Mouse (Mus musculus): ENCODE data around the gene Fam57b.

The Fam57b gene

DNA sequence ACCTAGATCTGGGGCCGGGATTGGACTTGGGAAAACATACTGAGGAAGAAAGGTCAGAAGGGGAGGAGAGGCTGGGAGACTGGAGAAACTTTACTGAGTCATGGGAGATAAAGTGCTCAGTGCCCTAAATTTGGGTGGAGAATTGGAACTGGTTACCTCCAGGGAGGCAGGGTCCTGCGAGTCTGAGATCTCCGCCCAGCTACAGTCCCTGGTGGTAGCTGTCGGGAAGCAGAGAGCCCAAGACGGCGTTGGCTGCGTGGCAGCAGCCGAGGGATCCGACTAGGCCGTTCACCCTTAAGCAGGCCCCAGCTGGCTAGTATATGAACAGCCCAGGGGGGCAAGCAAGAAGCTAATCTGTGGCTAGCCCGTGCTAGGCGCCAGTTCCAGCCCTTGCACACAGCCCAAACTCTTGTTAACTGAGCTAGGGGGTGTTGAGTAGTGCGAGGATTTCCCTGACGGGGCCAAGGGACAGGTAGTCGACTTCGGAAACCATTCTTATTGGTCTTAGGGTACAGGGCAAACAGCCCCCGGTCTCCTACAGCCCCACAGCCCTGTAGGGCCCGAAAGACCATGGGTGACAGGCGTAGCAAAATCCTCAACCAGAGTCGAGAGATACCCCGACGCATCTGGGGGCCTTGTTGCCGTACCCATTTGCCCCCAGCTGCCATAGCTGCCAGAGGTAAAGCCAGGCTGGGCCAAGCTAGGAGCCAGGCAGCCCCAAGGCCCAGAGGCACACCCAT lies 72.5 kb downstream of the Fam57b start:
- no peak for DNase-seq (ENCODE audit: low read depth, low spot score)

DNA sequence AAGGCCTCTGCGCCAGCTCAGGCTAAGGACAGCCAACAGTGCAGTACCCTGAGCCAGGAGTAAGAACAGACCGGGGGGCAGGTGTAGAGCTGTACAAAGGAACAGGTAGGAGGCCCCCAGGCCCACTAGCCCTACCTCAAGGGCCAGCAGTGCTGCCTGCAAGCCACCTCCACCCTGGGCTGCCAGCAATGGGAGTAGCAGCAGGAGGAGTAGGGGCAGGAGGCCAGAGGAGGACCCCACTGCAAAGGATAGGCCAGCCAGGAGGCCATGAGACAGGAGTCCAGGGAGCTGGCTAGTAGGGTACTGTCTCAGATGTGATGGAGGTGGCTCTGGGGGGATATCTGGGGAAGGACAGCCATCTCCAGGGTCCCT lies 73.0 kb downstream of the Fam57b start:
- DNase-seq (ENCODE audit: low read depth, low spot score): no peak

DNA sequence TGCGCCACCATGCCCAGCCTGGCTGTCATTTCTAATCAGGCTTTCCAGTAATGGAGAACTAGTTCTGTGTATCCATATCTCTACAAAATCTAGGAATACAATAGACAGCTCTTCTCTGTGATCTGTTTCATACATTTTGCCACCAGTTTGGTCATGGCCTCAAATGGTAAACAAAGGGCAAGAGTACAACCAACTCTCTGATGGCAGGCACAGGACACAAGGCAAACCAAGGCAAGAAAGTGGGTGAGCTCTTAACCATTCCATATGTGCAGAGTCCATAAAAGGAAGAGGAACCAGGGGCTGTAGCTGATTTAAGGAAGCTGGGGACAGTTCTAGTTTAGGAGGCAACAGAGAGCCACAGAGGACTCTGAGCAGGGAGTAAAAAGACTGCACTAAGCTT lies 79.8 kb downstream of the Fam57b start:
- DNase-seq (ENCODE audit: low read depth, low spot score): no peak

Data from CD4-positive helper T cell, adult 2 months (primary cell).